Mouse (Mus musculus) frontal cortex, postnatal 36 days (tissue): ENCODE measurements around the gene 2810004N23Rik.
"Not testable (repeated sequence)": the region's sequence is repeated elsewhere in the genome, so short reads cannot be mapped to it uniquely, and the experiment has no call there.

Experiments used
- DNase-seq, 2 experiments: peaks; one replicate each; pipeline ENCODE4 v3.0.0; 2022; ENCODE audit warnings: low spot score in 2 of 2

The 2810004N23Rik gene

DNA sequence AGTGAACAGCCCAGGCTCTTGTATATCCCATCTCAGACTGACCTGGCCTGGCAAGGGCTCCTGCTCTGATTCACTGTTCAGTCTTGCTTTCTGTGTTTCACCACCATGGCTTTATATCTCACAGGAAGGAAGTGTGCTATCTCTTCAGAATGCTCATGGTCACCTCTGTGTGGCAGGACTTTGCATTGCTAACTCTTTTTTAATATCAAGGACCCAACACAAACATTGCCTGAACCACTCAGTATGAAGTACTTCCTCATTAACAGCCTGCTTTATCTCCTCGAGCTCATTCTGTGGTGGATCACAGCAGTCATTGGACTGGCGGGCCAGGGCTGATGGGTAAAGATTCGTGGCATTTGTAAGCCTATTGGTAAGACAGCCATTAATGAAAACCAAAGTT lies 3.7 kb upstream of the 2810004N23Rik start:
- no peak for DNase-seq

DNA sequence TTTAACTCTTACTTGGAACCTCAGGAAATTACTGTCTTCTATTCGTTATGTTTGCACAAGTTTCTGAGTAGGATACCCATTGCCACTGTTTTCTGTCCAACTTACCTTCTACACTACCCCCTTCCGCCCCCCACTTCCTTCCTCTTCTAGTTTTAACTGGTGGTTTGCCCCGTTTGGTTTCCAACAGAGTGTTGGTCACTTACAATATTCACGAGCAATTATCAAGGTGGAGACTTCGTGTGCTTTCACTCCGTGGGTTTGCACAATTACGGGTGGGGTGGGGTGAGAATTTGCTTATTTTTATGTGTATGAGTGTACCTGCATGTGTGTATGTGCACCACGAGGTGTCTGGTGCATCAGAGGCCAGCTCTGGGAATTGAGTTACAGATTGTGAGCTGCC lies 809 bp upstream of the 2810004N23Rik start:
- DNase-seq = no peak

DNA sequence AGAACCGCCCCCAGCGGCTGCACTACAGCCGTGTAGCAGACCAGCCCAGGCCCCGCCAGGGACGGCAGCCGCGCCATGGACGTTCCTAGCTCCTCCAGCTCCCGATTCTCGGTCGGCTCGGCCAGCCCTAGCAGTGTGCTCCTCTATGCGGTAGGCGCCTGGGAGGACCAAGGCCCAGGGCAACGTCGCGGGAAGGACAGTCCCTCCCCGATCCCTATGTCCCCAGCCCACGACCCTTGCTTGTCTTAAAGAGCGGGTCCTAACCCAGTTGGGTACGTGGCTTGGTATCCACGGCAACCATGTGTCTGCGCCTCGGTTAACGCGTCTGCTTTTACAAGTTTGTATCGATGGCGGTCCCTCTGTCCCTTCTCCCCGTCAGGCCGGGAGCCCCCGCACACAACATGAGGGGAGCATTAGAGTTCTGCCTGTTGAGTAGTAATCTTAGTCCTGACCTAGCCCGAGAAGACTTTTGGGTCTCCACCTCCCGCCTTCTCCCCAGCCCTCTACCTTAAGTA lies 300 bp upstream of the 2810004N23Rik start:
- DNase-seq = no peak

DNA sequence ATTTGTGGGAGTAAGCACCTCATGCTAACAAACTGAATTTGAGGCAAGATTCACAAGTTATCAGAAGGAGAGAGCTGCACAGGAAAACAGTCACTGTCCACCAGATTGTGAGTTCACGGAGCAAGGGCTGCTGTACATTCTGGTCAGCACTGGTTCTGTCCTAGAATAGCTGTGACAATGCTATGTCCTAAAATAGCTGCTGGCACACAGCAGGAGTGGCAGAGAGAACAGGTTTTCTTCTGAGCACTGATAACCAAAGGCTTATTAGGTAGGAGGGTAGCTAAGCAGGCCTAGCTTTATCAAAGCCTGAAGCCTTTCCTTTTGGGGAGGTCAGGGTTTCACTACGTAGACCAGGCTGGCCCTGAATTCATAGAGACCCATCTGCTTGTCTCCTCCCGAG lies 2.7 kb downstream of the 2810004N23Rik start:
- DNase-seq = no peak

DNA sequence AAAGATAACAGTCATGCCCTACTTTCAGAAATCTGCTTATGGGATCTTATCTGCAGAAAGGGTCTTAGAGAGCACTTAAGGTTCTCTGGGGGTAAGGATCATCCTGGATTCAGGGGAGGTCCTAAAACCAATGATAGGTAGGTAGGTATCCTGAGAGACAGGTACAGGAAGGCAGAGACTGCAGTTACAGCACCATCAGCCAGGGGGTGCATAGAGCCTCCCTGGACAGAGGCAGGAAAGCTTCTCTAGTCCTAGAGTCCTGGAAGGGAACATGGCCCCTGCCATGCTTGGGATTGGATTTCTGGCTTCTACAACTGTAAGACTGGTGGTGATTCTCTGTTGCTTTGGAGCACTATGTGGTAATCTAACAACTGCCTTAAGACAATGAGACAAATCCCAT lies 3.5 kb downstream of the 2810004N23Rik start:
- no peak for DNase-seq

GRCm38 (mm10) chr8:124853511-124853910 lies 9.4 kb downstream of the 2810004N23Rik start:
- DNase-seq = no peak

- no peak for DNase-seq
Measured at GRCm38 (mm10) chr8:124845573-124845972, 17.3 kb downstream of the 2810004N23Rik start.

DNA sequence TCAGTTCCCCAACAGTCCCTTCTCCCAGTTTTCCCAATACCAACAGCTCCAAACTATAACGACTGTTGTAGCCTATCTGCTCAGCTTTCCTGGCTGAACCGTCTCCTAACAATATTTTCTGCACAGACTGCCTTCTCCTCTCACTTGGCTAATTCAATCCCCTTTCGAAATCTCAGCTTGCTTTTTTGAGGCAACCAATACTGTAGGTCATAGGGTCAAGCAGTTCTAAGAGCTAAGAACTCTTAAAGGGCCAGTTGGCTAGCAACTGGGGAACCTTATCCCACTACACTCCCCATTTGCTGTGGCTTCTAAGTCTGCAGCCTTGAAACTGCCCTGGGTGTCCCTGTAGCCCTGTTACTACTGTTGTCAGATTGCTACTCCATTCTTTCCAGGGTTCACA lies 17.8 kb downstream of the 2810004N23Rik start:
- DNase-seq = no peak

- DNase-seq = not testable (repeated sequence)
Measured at GRCm38 (mm10) chr8:124842929-124843328, 20.0 kb downstream of the 2810004N23Rik start.

- DNase-seq = no peak
Measured at GRCm38 (mm10) chr8:124841775-124842174, 21.1 kb downstream of the 2810004N23Rik start.

DNA sequence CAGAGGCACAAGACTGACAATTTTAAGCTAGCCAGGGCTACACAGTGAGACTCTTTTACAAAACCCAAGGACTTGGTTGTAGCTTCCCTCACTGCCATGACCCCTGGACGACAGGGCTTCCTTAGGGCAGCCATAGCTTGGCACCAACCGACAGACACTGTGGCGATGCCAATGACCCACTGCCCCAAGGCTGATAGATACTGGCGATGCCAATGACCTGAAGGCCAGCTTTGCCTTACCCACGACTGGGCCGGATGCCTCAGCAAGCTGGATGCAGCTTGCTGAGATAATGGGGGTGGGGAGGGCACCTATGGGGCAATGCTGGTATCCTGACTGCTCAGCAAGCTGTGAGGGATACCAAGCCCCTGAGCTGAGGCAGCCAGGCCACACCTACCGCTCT lies 22.0 kb downstream of the 2810004N23Rik start:
- no peak for DNase-seq

GRCm38 (mm10) chr8:124839371-124839770 lies 23.5 kb downstream of the 2810004N23Rik start:
- DNase-seq = no peak

DNA sequence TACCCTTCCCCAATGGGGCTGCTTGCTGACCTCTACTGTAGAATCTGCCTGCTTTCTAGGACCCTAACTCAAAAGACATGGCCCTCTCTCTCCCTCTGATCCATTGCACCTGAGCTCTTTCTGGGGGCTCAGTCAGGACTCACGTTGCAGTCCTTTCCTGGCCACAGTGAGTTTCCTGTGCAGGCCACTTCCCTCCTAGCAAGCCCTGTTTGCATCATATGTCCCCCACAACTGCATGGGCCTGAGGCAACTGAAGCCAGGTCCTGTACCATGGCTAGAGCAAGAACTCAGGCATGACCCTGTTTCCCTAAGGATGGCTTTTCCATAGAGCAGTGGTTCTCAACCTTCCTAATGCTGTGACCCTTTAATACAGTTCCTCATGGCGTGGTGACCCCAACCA lies 25.0 kb downstream of the 2810004N23Rik start:
- no peak for DNase-seq

GRCm38 (mm10) chr8:124836907-124837306 lies 26.0 kb downstream of the 2810004N23Rik start:
- no peak for DNase-seq

GRCm38 (mm10) chr8:124836273-124836672 lies 26.6 kb downstream of the 2810004N23Rik start:
- no peak for DNase-seq

DNA sequence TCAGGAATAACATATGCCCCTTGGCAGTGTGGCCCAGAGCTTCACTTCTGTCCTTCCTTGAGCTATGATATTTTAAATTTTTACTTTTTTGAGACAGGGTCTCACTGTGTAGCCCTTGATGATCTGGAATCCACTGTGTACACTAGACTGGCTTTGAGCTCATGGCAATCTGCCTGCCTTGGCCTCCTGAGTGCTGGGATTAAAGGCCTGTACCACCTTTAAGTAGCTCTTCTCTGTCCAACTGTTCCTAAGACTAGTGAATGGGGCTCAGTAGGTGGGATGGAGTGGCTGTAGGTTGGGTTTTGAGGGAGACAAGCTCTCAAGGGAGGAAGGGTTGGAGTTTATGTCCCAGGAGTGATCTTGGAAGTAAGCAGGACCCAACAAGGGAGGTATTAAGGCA lies 27.1 kb downstream of the 2810004N23Rik start:
- no peak for DNase-seq

DNA sequence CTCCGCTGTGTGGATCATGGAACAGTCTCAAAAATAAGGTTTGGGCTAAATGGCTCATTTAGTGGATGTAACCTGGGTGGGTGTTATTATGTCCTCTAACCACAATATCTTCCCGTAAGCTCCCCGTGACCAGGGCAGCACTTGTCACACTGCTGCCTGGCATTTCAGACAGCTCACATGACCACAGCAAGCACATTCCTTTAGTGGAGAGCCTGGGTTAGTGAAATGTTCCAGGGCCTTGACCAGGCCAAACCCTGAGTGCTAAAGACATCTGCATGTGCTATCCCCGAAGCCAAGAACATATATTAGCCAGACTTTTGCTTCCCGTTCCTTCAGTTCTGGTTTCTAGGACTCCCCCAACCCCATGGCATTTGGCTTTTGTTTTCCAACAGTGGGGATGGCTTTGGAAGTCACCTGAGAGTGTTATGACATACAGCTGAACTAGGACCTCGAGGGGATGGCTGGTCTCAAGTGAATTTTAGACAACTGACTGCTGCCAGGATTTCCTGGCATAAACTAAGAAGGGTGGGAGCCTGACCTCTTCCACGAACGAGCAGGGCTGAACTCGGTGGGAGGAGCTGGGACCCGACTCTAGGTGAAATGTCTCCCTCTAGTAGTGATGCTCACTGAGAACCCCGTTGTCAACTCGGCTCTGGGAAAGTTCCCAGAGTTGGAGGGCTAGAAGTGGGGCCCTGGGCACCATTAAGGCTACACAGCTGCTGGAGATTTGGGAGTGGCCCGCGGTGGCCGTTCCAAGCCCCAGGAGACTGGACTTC lies 29.3 kb downstream of the 2810004N23Rik start:
- no peak for DNase-seq

DNA sequence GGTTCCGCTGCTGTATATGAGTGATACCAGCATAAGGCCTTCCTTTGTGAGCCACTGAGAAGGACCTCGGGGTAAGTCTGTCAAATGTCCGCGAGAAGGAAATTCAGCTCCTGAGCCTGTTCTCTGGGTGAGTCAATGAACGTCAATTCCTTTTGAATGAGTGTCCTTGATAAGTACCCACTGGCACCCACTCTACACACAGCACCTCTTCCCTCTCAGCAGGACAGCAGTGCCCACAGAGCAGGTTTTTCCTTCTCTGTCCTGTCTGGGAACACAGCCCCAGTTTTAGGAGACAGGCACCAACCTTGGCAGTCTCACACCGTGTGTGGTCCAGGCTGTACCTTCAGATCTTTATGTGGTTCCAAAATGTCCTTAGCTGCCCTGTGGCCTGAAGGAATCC lies 31.0 kb downstream of the 2810004N23Rik start:
- no peak for DNase-seq

GRCm38 (mm10) chr8:124831531-124831930 lies 31.4 kb downstream of the 2810004N23Rik start:
- no peak for DNase-seq

- DNase-seq = no peak
Measured at GRCm38 (mm10) chr8:124830050-124830449, 32.9 kb downstream of the 2810004N23Rik start.

GRCm38 (mm10) chr8:124828561-124829240 lies 34.2 kb downstream of the 2810004N23Rik start:
- DNase-seq = peak; percentile 11 to 26

DNA sequence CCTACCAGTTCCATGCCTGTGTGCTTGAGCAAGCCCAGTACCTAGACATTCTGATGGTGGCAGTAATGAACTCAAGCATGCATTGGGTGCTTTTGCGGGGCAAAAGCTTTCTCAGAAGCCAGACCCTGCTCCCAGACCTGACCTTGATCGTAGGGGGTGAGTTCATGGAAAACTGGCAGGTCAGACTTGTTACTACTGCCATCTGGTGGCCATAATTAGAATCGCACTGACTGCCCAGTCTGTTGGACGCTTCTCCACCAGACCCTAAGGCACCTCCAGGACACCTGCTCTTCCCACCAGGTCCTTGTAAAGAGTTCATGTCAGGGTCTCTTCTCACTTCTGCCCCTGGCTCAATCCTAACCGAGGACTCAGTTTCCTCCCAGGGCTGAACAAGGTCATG lies 35.5 kb downstream of the 2810004N23Rik start:
- peak; percentile 28 to 45 for DNase-seq

- peak; percentile 9 to 14 for DNase-seq
Measured at GRCm38 (mm10) chr8:124826658-124827057, 36.3 kb downstream of the 2810004N23Rik start.
